Mouse (Mus musculus) CH12.LX (cell line): ENCODE measurements around the gene Yars. TPM values are rescaled to one million over a fixed set of nuclear protein-coding genes. Genes with fewer than 3 reads are reported as not detected.

ENCODE experiments used
- DNase-seq: peaks from one replicate; pipeline ENCODE4 v3.0.0-alpha.2; 2013; ENCODE audit errors: extremely low read depth
- H3K27ac ChIP-seq: 2 replicates; pipeline ENCODE4 v1.5.1; 2012; ENCODE audit warnings: low read depth, mild to moderate bottlenecking, control low read depth, moderate library complexity; ENCODE audit not compliant: insufficient read depth
- H3K27me3 ChIP-seq: replicated peaks from 2 replicates; pipeline ENCODE3; 2012; ENCODE audit warnings: inconsistent platforms
- H3K36me3 ChIP-seq, 2 experiments: replicated peaks in 1 of 2; 2 replicates each; pipeline versions ENCODE3 to v1.6.1; 2012; ENCODE audit warnings: inconsistent platforms in 1 of 2, low read length in 1 of 2, mild to moderate bottlenecking in 1 of 2, mixed read lengths in 1 of 2, moderate library complexity in 1 of 2; ENCODE audit not compliant: control insufficient read depth in 1 of 2, insufficient read depth in 1 of 2
- H3K4me1 ChIP-seq, 2 experiments: 2 replicates each; pipeline ENCODE4 v1.6.1; 2012; ENCODE audit warnings: inconsistent platforms in 1 of 2, moderate library complexity in 1 of 2; ENCODE audit not compliant: insufficient read depth in 2 of 2, control insufficient read depth in 1 of 2
- H3K4me2 ChIP-seq: 2 replicates; pipeline ENCODE4 v1.6.1; 2012; ENCODE audit warnings: low read depth, mild to moderate bottlenecking, control low read depth; ENCODE audit not compliant: poor library complexity, insufficient read depth, severe bottlenecking
- H3K4me3 ChIP-seq, 3 experiments: fragments of 150-350 bp in 1 of 3; sonication (generic) in 1 of 3; replicated peaks in 1 of 3; 2 replicates each; pipeline versions ENCODE3 to v1.5.1; 2011 to 2012; ENCODE audit warnings: low read depth in 2 of 3, low read length in 2 of 3, mild to moderate bottlenecking in 2 of 3, moderate library complexity in 2 of 3, control low read depth in 1 of 3, improper control_type of control experiment in 1 of 3, inconsistent platforms in 1 of 3, mixed read lengths in 1 of 3; ENCODE audit not compliant: poor library complexity in 1 of 3
- H3K79me2 ChIP-seq: replicated peaks from 2 replicates; pipeline ENCODE4 v1.6.1; 2012; ENCODE audit warnings: mild to moderate bottlenecking, moderate library complexity; ENCODE audit not compliant: control insufficient read depth, poor library complexity, insufficient read depth, severe bottlenecking; ENCODE audit errors: extremely low read depth
- H3K9ac ChIP-seq: 2 replicates; pipeline ENCODE4 v1.6.1; 2012; ENCODE audit warnings: low read depth, mild to moderate bottlenecking, control low read depth, moderate library complexity; ENCODE audit not compliant: insufficient read depth
- H3K9me3 ChIP-seq: replicated peaks from 2 replicates; pipeline ENCODE3; 2012; ENCODE audit warnings: low read length, inconsistent platforms, mixed read lengths
- CHD1 ChIP-seq: IDR thresholded peaks from 2 replicates; pipeline ENCODE4 v1.6.1; 2012; ENCODE audit warnings: low read depth, low read length, improper control_type of control experiment, inconsistent platforms
- CTCF ChIP-seq, 2 experiments: IDR thresholded peaks in 1 of 2; conservative IDR thresholded peaks in 1 of 2; 2 replicates each; pipeline ENCODE4 v1.5.1; 2011 to 2012; ENCODE audit warnings: low read depth in 2 of 2, low read length in 2 of 2, improper control_type of control experiment in 1 of 2, inconsistent platforms in 1 of 2, mild to moderate bottlenecking in 1 of 2, moderate library complexity in 1 of 2
- E2F4 ChIP-seq: IDR thresholded peaks from 2 replicates; pipeline ENCODE4 v1.6.1; 2011; ENCODE audit warnings: low read depth, low read length, improper control_type of control experiment; ENCODE audit not compliant: insufficient replicate concordance
- EP300 ChIP-seq: IDR thresholded peaks from 2 replicates; pipeline ENCODE4 v1.6.1; 2011; ENCODE audit warnings: low read length, improper control_type of control experiment
- ETS1 ChIP-seq: conservative IDR thresholded peaks from 2 replicates; pipeline ENCODE4 v1.6.1; 2012; ENCODE audit warnings: low read depth, mild to moderate bottlenecking, inconsistent platforms, low read length, improper control_type of control experiment, moderate library complexity
- GABPA ChIP-seq: IDR thresholded peaks from 2 replicates; pipeline ENCODE4 v1.6.1; 2012; ENCODE audit warnings: low read depth, low read length, improper control_type of control experiment, inconsistent platforms; ENCODE audit not compliant: insufficient replicate concordance
- HCFC1 ChIP-seq: IDR thresholded peaks from 2 replicates; pipeline ENCODE4 v1.6.1; 2012; ENCODE audit warnings: low read depth, mild to moderate bottlenecking, inconsistent platforms, low read length, improper control_type of control experiment
- IRF4 ChIP-seq: IDR thresholded peaks from 2 replicates; pipeline ENCODE4 v1.6.1; 2014; ENCODE audit warnings: low read depth, mild to moderate bottlenecking, inconsistent platforms, low read length, improper control_type of control experiment
- JUN ChIP-seq: IDR thresholded peaks from 2 replicates; pipeline ENCODE4 v1.6.1; 2011; ENCODE audit warnings: low read depth, mild to moderate bottlenecking, low read length, improper control_type of control experiment, moderate library complexity; ENCODE audit not compliant: insufficient read depth
- JUND ChIP-seq: conservative IDR thresholded peaks from 2 replicates; pipeline ENCODE4 v1.6.1; 2011; ENCODE audit warnings: low read depth, low read length, improper control_type of control experiment
- KAT2A ChIP-seq: IDR thresholded peaks from 2 replicates; pipeline ENCODE4 v1.6.1; 2012; ENCODE audit warnings: low read length, improper control_type of control experiment, inconsistent platforms; ENCODE audit not compliant: insufficient replicate concordance
- MAFK ChIP-seq: IDR thresholded peaks from 2 replicates; pipeline ENCODE4 v1.6.1; 2011; ENCODE audit warnings: low read length, improper control_type of control experiment; ENCODE audit not compliant: insufficient replicate concordance
- MEF2A ChIP-seq: IDR thresholded peaks from 2 replicates; pipeline ENCODE4 v1.6.1; 2014; ENCODE audit warnings: low read depth, mild to moderate bottlenecking, inconsistent platforms, low read length, improper control_type of control experiment, borderline replicate concordance
- MYC ChIP-seq: IDR thresholded peaks from 2 replicates; pipeline ENCODE4 v1.6.1; 2011; ENCODE audit warnings: low read depth, mild to moderate bottlenecking, improper control_type of control experiment, low read length
- NRF1 ChIP-seq: IDR thresholded peaks from 2 replicates; pipeline ENCODE4 v1.6.1; 2014; ENCODE audit warnings: low read depth, mild to moderate bottlenecking, inconsistent platforms, low read length, improper control_type of control experiment, moderate library complexity
- POLR2AphosphoS2 ChIP-seq: IDR thresholded peaks from 2 replicates; pipeline ENCODE4 v1.6.1; 2011; ENCODE audit warnings: low read depth, low read length, improper control_type of control experiment
- TBP ChIP-seq: conservative IDR thresholded peaks from 2 replicates; pipeline ENCODE4 v1.6.1; 2011; ENCODE audit warnings: low read depth, low read length, improper control_type of control experiment
- UBTF ChIP-seq: IDR thresholded peaks from 2 replicates; pipeline ENCODE4 v1.6.1; 2012; ENCODE audit warnings: low read depth, mild to moderate bottlenecking, inconsistent platforms, low read length, improper control_type of control experiment, moderate library complexity
- USF1 ChIP-seq: IDR thresholded peaks from 2 replicates; pipeline ENCODE4 v1.6.1; 2014; ENCODE audit warnings: low read depth, mild to moderate bottlenecking, inconsistent platforms, low read length, improper control_type of control experiment
- USF2 ChIP-seq: conservative IDR thresholded peaks from 2 replicates; pipeline ENCODE4 v1.6.1; 2011; ENCODE audit warnings: low read depth, low read length, improper control_type of control experiment
- ZC3H11A ChIP-seq: IDR thresholded peaks from 2 replicates; pipeline ENCODE4 v1.6.1; 2012; ENCODE audit warnings: low read depth, mild to moderate bottlenecking, inconsistent platforms, low read length, improper control_type of control experiment
- ZKSCAN1 ChIP-seq: IDR thresholded peaks from 2 replicates; pipeline ENCODE4 v1.6.1; 2012; ENCODE audit warnings: low read depth, inconsistent platforms, low read length, improper control_type of control experiment, borderline replicate concordance
- ZNF384 ChIP-seq: IDR thresholded peaks from 2 replicates; pipeline ENCODE4 v1.6.1; 2012; ENCODE audit warnings: low read depth, low read length, improper control_type of control experiment, inconsistent platforms
- dilution Hi-C: fragments of 300-500 bp; cut with MboI; formaldehyde crosslinking; loops from 2 replicates; pipeline ENCODE4 v1.14.3; 2020; ENCODE audit warnings: low sequenced_read_pairs; ENCODE audit not compliant: extremely low pct_unique_long_range_greater_than_20kb, extremely low pct_ligation_motif_present
- in situ Hi-C: fragments of 300-500 bp; cut with MboI; formaldehyde crosslinking; loops from 3 replicates; pipeline ENCODE4 v1.14.3; 2019; ENCODE audit warnings: low sequenced_read_pairs, low pct_ligation_motif_present, low pct_unique_long_range_greater_than_20kb, mixed read lengths
- polyA plus RNA-seq: library from polyadenylated mRNA; unstranded; fragments of >175 nt; gene quantifications from 2 replicates; pipeline ENCODE4 v1.2.1, GENCODE M21; 2012; ENCODE audit warnings: low read depth; ENCODE audit not compliant: insufficient read length
- total RNA-seq, 2 experiments: library from RNA; depleted of rRNA; stranded (reverse); fragments of 300-350 nt in 1 of 2; fragments of >200 nt in 1 of 2; gene quantifications; 2 replicates each; pipeline ENCODE4 v1.2.3; 2012 to 2014

The Yars gene
- total and polyA plus RNA-seq, 3 experiments, result 96.3 to 207 (median 180) TPM

- Histone ChIP-seq H3K27ac (no peak overlapping the region), H3K27me3 (no peaks in the 10 kb centered on the region), H3K4me3 (no peak overlapping the region), H3K4me2 (no peak overlapping the region), H3K36me3 (peaks cover 6 to 63% of the 10 kb centered on the region in 2 experiments), H3K9me3 (no peaks in the 10 kb centered on the region), H3K4me1 (peaks cover 2 to 13% of the 10 kb centered on the region in 2 experiments; a peak in 3 of 4 replicates), H3K9ac (no peak overlapping the region), H3K79me2 (no peaks in the 10 kb centered on the region)
- in situ Hi-C loops (no loop called here), dilution Hi-C loops (no loop called here)
- no peak for DNase-seq
- no peak for TF ChIP-seq CTCF (conservative IDR thresholded peaks at IDR 0.05 in 1 of 2, IDR thresholded peaks at IDR 0.05 in 1 of 2; ENCODE audit: low read depth in 2 of 2, low read length in 2 of 2)
- no peak for TF ChIP-seq IRF4
- no peak for TF ChIP-seq ZKSCAN1
- TF ChIP-seq KAT2A, result no peak
- TF ChIP-seq NRF1, result no peak
- TF ChIP-seq JUN, result no peak
- TF ChIP-seq UBTF, result no peak
- TF ChIP-seq MAFK, result no peak
- TF ChIP-seq MEF2A, result no peak
- no peak for TF ChIP-seq ZNF384
- TF ChIP-seq JUND, result no peak
- no peak for TF ChIP-seq E2F4
- TF ChIP-seq EP300, result no peak
Measured at GRCm38 (mm10) chr4:129143509-129143908, 46.1 kb upstream of the Yars start.

DNA sequence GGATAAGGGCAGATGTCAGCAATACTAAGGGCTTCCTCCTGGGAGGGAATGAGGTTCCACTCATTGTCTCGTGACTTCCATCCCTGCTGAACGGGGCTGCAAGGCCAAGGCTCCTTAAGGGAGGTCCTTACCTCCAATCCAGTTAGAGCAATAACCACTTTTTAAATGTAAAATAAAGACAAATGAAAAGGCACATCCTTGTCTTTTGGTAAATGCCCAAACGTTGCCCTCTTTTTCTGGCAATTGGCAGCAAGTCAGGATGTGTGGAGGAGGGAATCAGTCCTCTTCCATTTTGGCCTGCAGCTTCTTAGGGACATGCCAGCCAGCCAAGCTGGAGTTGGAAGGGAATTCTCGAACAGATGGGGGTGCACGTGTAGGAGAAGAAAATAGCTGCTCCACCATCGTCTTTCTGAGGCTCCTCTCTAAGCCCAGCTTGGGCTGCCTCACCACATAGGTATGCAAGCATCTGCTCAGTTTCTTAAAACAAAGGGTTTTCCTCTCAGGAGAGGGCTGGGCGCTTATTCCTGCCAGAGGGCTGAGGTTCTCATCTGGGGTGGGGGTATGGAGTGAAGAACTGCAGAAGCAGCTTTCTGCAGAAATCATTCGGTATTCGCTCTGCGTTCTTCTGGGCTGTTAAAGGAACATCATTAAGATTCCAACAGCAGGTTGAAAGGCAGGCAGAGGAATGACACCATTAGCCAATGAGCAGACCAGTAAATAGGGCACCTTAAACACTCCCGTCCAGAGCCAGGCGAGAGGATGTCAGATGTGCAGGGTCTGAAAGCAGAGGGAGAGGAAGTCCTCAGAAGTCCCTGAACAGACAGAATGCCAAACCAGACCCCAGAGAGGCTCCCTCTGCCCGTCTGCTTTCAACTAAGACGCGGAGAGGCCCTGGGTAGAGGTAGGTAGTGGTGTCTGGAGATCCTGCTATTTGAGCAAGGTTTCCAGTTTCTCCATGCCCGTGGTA lies 44.9 kb upstream of the Yars start:
- H3K27me3 ChIP-seq, result no peaks in the 10 kb centered on the region
- H3K36me3 ChIP-seq, result peaks cover 14 to 69% of the 10 kb centered on the region in 2 experiments
- H3K9me3 ChIP-seq, result no peaks in the 10 kb centered on the region
- H3K79me2 ChIP-seq, result no peaks in the 10 kb centered on the region
- no peak for DNase-seq
- H3K9ac ChIP-seq, result no peak overlapping the region
- TF ChIP-seq ETS1 (no peak), POLR2AphosphoS2 (no peak), USF2 (no peak), NRF1 (no peak), ZKSCAN1 (no peak), GABPA (no peak), CTCF (conservative IDR thresholded peaks at IDR 0.05 in 1 of 2, IDR thresholded peaks at IDR 0.05 in 1 of 2; ENCODE audit: low read depth in 2 of 2, low read length in 2 of 2) (no peak), E2F4 (no peak), HCFC1 (no peak), EP300 (no peak), UBTF (no peak), ZC3H11A (no peak), IRF4 (no peak), KAT2A (no peak), TBP (no peak), USF1 (no peak), CHD1 (no peak), ZNF384 (no peak), MYC (no peak)
- dilution Hi-C loops (no loop called here), in situ Hi-C loops (no loop called here)
- no peak overlapping the region for H3K4me3 ChIP-seq
- H3K4me2 ChIP-seq, result no peak overlapping the region
- peaks cover 0 to 12% of the 10 kb centered on the region in 2 experiments; a peak in 1 of 4 replicates for H3K4me1 ChIP-seq
- no peak overlapping the region for H3K27ac ChIP-seq
